Mouse (Mus musculus) stomach, postnatal 0 days (tissue): ENCODE results near the gene Etaa1. TPM values are rescaled to one million over a fixed set of nuclear protein-coding genes. Genes with fewer than 3 reads are reported as not detected.

ENCODE experiments used
- ATAC-seq: fragments of 200-750 bp; cut with Nextera tagmentation; 2 replicates; pipeline ENCODE4 v1.8.0; 2017; ENCODE audit not compliant: low FRiP score, low TSS enrichment
- DNase-seq: peaks from one replicate; pipeline ENCODE4 v3.0.0-alpha.2; 2016; ENCODE audit warnings: low spot score
- H3K27ac ChIP-seq: fragments of 300-500 bp; sonication (generic); replicated peaks from 2 replicates; pipeline ENCODE4 v1.5.1; 2014; ENCODE audit warnings: mild to moderate bottlenecking, control low read depth
- H3K27me3 ChIP-seq: fragments of 300-500 bp; sonication (generic); 2 replicates; pipeline ENCODE4 v1.6.1; 2014; ENCODE audit warnings: low read length; ENCODE audit not compliant: control insufficient read depth, insufficient read depth
- H3K36me3 ChIP-seq: fragments of 300-500 bp; sonication (generic); 2 replicates; pipeline ENCODE4 v1.6.1; 2014; ENCODE audit warnings: low read length, mixed read lengths; ENCODE audit not compliant: control insufficient read depth, insufficient read depth
- H3K4me1 ChIP-seq: fragments of 300-500 bp; sonication (generic); replicated peaks from 2 replicates; pipeline ENCODE4 v1.6.1; 2014; ENCODE audit warnings: antibody characterized with exemption; ENCODE audit not compliant: control insufficient read depth, insufficient read depth
- H3K4me2 ChIP-seq: fragments of 300-500 bp; sonication (generic); replicated peaks from 2 replicates; pipeline ENCODE4 v1.6.1; 2014; ENCODE audit warnings: low read depth, mild to moderate bottlenecking, control low read depth, moderate library complexity
- H3K4me3 ChIP-seq: fragments of 300-500 bp; sonication (generic); 2 replicates; pipeline ENCODE4 v1.5.1; 2014; ENCODE audit warnings: low read depth, low read length, control low read depth
- H3K9ac ChIP-seq: fragments of 300-500 bp; sonication (generic); 2 replicates; pipeline ENCODE4 v1.6.1; 2014; ENCODE audit warnings: mild to moderate bottlenecking, low read length, control low read depth, mixed read lengths
- H3K9me3 ChIP-seq: fragments of 300-500 bp; sonication (generic); 2 replicates; pipeline ENCODE4 v1.6.1; 2016; ENCODE audit warnings: low read length; ENCODE audit not compliant: control insufficient read depth
- CTCF ChIP-seq: IDR thresholded peaks from 2 replicates; pipeline ENCODE4 v1.5.1; 2016; ENCODE audit warnings: antibody characterized with exemption, low read depth, mild to moderate bottlenecking, moderate library complexity
- EP300 ChIP-seq: optimal IDR thresholded peaks from 2 replicates; pipeline ENCODE3; 2016; ENCODE audit warnings: antibody characterized with exemption
- WGBS: fragments of 180-500 bp; shearing (Covaris S2); extraction: QIAGEN DNeasy Blood & Tissue Kit; methylation state at CpG from one replicate; pipeline ENCODE4 v1.1.7; 2014; 5-methylcytosine and 5-hydroxymethylcytosine counted together
- polyA plus RNA-seq: library from polyadenylated mRNA; unstranded; fragments of >200 nt; fragmentation: Nextera tagmentation; extraction: Ambion mirVana; gene quantifications from 2 replicates; pipeline ENCODE4 v1.2.1, GENCODE M21; 2015

Etaa1 gene
- polyA plus RNA-seq, result 4.7 and 5.0 TPM in 2 replicates

DNA sequence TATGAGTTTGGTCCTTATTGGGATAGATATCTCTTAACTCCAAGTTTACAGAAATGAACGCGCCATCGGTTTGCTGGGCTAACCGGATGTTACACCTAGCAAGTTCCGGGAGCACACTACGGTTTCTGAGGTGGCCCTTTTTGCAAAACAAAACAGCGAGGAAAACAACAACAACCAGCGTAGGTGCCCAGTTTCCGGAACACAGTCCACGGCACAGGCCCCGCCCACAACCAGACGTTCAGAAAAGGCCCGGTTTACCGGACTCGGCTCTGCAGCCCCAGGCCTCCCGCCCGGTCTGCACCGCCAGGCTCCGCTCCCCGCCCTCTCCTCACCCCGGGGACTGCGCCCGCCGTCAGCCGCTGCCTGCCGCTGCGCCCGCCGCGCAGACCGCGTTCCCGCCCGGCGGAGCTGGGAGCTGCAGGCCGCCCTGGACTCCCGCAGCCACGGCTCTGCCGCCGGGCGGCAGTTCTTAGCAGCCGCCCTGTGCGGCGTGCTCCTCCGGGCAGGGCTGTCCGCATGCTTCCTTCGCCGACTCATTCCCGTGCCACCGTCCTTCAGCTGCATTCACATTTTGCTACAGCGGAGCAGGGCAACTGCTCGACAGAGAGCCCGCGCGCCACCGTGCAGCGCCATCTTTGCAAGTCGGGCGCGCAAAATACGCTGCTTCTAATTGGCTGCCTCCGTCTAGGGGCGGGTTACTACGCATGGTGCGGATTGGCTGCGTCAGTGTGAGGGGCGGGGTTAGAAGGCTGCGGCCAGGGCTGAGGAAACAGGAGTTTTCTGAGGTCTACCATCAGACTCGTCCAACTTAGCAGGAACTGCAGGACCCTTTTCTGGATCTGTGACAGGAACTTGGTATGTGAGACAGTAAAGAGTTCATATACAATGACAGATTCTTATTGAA is at the start of gene Etaa1:
TSS of gene Etaa1 (minus strand) at position 645 of the 904 bp plus-strand sequence.
- no peaks in the 10 kb centered on the region for H3K36me3 ChIP-seq
- no peaks in the 10 kb centered on the region for H3K4me1 ChIP-seq
- H3K9me3 ChIP-seq, result no peaks in the 10 kb centered on the region
- TF ChIP-seq CTCF (peak; percentile 28; the same call in 1 of the 2 replicates), EP300 (no peak)
- no peaks in the 10 kb centered on the region for H3K27me3 ChIP-seq
- under 1% methylated on average over 58 of the region's 69 CpGs for WGBS
- peak; percentile 94 for DNase-seq
- H3K9ac ChIP-seq, result peak within 1 kb of the TSS; percentile 89
- peak within 1 kb of the TSS; percentile 59 for H3K4me2 ChIP-seq
- peak within 1 kb of the TSS; percentile 96 for H3K27ac ChIP-seq
- H3K4me3 ChIP-seq, result peak within 1 kb of the TSS; percentile 100
- ATAC-seq, result peak; percentile 100

DNA sequence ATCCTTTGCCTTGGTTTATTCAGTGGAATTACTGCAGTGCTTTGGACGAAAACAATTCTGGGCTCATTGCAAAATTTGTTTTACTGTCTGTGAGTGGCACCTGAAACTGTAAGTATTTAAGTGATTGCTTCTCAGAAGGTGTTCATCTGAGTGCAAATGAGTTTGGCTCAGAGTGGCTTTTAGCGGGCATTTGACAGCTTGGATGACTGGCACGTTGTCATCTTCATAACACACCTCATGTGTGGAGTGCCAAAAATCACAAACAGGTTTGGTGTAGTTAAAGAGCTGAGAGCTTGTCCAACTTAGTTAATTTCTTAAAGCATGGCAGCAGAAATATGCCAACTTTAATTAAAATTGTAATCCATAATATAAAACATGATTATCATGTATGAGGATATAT is 40.5 kb upstream of the Etaa1 start:
- Histone ChIP-seq H3K9ac (no peak overlapping the region), H3K27ac (no peak overlapping the region), H3K27me3 (no peaks in the 10 kb centered on the region), H3K4me2 (no peak overlapping the region), H3K9me3 (no peaks in the 10 kb centered on the region), H3K4me3 (no peak overlapping the region), H3K36me3 (no peaks in the 10 kb centered on the region), H3K4me1 (no peaks in the 10 kb centered on the region)
- TF ChIP-seq CTCF, result no peak
- 78% methylated on average over 3 of the region's 3 CpGs for WGBS
- ATAC-seq (no peak), DNase-seq (no peak)

DNA sequence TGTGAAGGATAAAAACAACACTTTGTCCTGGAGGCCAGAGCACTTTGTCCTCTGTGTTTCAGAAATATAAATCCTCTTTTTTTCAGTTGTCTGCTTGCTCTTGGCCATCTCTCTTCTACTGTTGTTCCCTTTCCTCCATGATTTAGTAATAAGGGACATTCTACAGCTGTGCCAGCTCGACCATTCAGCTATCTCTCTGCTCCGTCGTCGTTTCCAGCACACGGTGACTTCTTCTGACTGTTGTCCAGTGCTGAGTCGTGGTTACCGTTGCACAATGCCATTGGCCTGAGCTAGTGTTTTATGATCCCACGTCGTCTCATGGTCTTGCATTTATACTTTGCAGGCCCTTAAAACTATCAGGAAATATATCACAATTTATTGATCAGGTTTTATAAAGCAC is 38.6 kb upstream of the Etaa1 start:
- Histone ChIP-seq H3K4me2 (no peak overlapping the region), H3K4me3 (no peak overlapping the region), H3K27me3 (no peaks in the 10 kb centered on the region), H3K4me1 (no peaks in the 10 kb centered on the region), H3K36me3 (no peaks in the 10 kb centered on the region), H3K9ac (no peak overlapping the region), H3K9me3 (no peaks in the 10 kb centered on the region), H3K27ac (no peak overlapping the region)
- ATAC-seq (no peak), DNase-seq (no peak)
- TF ChIP-seq EP300 (no peak), CTCF (no peak)
- WGBS, result 83% methylated on average over 9 of the region's 9 CpGs

DNA sequence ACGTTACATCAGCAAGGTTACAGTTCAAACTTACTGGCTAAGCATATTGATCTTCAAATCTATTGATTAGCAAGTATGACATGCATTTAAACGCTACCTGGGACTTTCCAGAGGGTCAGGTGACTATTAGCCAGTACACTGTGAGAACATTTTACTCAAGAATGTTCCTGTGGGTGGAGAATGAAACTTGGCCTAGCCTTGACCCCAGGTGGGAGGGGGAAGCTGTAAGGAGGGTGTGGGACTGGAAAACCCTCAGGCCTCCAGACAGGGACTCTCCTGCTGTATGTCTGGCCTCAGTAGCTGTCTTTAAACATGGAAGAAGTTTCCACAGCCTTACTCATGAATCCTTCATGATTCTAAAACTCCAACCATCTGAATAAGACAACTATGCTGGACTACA is 29.7 kb upstream of the Etaa1 start:
- WGBS, result 82% methylated on average over 2 of the region's 2 CpGs
- no peak overlapping the region for H3K27ac ChIP-seq
- H3K9ac ChIP-seq, result no peak overlapping the region
- H3K27me3 ChIP-seq, result no peaks in the 10 kb centered on the region
- no peaks in the 10 kb centered on the region for H3K36me3 ChIP-seq
- ATAC-seq (no peak), DNase-seq (no peak)
- no peak overlapping the region for H3K4me2 ChIP-seq
- no peak for TF ChIP-seq CTCF
- TF ChIP-seq EP300, result no peak
- no peak overlapping the region for H3K4me3 ChIP-seq
- H3K9me3 ChIP-seq, result no peaks in the 10 kb centered on the region
- H3K4me1 ChIP-seq, result no peaks in the 10 kb centered on the region

DNA sequence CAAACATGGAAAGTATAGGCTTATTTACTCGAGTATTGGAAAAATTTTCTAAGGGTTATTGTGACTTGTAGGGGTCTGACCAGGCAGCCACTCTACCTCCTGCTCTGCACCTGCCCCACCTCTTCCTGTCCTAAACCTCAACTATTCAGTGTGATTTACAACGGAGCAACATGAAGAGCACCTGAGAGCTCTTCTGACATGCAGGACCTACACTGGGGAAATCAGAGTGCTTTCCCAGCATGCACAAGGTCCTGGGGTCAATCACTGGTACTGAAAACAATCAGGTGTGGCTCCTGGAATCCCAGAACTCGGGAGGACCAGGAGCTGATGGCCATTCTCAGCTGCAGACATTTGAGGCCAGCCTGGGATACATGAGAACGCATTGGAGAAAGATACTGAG is 27.6 kb upstream of the Etaa1 start:
- no peaks in the 10 kb centered on the region for H3K36me3 ChIP-seq
- WGBS, result 60% methylated on average over 4 of the region's 4 CpGs
- H3K4me1 ChIP-seq, result no peaks in the 10 kb centered on the region
- no peaks in the 10 kb centered on the region for H3K27me3 ChIP-seq
- H3K4me2 ChIP-seq, result no peak overlapping the region
- DNase-seq (no peak), ATAC-seq (no peak)
- H3K9ac ChIP-seq, result no peak overlapping the region
- no peak overlapping the region for H3K27ac ChIP-seq
- TF ChIP-seq EP300, result no peak
- H3K9me3 ChIP-seq, result no peaks in the 10 kb centered on the region
- H3K4me3 ChIP-seq, result no peak overlapping the region

DNA sequence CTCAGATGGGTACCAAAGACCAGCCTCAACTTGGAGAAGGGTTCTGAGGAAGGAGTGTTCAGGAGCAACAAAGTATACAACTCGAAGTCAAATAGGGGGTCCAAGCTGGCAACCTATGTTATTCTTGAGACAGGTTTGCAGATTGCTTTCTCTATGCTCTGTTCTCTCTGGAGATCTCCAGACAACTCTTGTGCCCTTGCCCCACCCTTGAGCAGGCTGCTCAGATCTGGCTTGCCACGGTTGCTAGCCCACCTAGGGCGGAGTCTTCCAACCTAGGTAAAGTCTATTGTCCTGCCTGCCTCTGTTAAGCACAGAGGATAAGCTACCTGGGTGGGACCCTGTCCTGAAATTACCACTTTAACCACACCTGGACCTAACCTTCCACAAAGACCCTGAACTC is 21.9 kb upstream of the Etaa1 start:
- no peak overlapping the region for H3K27ac ChIP-seq
- no peak overlapping the region for H3K9ac ChIP-seq
- no peaks in the 10 kb centered on the region for H3K9me3 ChIP-seq
- no peaks in the 10 kb centered on the region for H3K4me1 ChIP-seq
- H3K27me3 ChIP-seq, result no peaks in the 10 kb centered on the region
- no peak overlapping the region for H3K4me3 ChIP-seq
- ATAC-seq (no peak), DNase-seq (no peak)
- no peaks in the 10 kb centered on the region for H3K36me3 ChIP-seq
- TF ChIP-seq EP300 (no peak), CTCF (no peak)
- H3K4me2 ChIP-seq, result no peak overlapping the region
- 72% methylated on average over 3 of the region's 3 CpGs for WGBS
